Mouse (Mus musculus) urinary bladder, postnatal 14 days (tissue): ENCODE results near the gene Zbtb11.
A peak's percentile ranks its signal among the peaks of the same experiment; 100 is the strongest.
"Not testable (repeated sequence)": the region's sequence is repeated elsewhere in the genome, so short reads cannot be mapped to it uniquely, and the experiment has no call there.

Experiments used
- DNase-seq: peaks from one replicate; pipeline ENCODE4 v3.0.0; 2021; ENCODE audit warnings: low spot score

Gene Zbtb11

DNA sequence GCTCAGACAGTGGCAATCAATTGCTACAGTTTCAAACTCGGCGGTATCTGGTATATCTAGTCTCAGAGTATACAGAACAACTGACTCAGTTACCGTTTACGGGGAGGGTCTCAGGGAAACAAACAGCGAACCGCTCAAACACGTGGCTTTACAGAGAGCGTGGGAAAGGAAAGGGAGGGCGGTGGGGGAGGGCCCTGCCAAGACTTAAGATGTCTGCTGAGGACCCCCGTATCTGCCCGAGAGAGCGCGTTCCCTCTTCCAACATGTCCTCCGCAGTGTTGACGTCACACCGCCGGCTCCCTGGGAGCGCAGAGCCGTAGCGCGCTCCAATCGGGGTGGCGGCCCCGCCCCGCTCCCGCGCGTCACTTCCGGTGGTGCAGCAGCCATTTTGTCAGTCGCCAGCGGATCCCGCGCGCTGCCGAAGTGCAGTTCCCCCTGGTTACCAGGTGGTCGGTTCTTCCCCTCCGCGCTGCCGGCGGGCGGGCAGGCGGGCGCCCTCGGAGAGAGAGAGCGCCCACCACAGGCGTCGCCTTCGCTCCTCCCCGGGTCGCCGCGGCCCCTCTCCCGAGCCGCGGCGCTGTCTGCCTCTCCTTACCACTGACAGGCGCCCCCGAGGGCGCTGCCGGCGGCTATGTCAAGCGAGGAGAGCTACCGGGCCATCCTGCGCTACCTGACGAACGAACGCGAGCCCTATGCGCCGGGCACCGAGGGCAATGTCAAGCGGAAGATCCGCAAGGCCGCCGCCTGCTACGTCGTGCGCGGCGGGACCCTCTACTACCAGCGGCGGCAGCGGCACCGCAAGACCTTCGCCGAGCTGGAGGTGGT, at the start of gene Zbtb11:
Gene Zbtb11, plus strand, starts transcription at position 453 of the 825 bp plus-strand sequence.
- peak; percentile 100 for DNase-seq

DNA sequence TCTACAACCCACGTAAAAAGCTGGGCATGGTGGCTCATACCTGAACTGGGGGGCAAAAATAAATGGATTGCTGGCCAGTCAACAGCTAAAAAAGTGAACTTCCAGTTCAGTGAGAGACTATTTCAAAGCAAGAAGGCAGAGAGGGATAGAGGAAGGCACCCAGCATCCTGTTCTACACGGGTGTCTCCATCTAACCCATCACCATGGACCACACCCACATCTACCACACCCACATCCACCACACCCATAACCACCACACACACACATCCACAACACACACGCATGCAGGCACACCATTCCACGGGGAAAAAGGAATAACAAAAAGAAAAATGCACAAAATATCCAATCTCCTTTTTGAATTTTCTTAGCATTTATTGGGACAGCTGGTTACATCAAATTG, 49.7 kb upstream of the Zbtb11 start:
- DNase-seq: no peak

DNA sequence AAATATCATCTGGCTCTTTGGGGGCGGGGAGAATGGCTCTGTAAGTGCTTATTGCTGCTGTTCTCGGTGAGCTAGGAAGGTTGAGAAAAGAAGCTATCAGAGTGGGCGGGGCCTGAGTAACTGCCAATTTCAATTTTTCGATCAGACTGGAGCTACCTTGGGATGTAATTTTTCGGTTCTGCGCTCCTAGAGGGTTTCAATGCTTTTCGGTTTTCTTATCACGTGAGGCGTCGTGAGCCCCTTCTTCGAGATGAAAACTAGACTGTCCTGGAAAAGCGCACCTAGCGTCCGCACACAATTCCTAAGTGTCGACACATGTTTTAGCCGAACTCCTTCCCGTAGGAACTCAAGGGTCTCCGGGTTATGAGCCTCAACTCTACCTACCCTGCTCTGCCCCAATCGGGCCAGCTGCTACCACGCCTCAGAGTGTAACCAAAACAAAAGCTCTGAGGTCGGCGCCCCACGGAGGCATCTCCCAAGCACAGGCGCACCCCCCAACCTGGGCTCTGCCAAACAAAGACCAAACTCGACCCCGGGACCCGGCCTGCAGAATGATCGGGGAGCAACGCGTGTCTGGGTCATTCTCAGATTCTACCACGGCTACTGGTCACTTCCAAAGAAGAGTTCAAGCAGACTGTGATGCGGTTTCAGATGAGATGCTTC, 39.9 kb upstream of the Zbtb11 start:
- DNase-seq: peak; percentile 26

DNA sequence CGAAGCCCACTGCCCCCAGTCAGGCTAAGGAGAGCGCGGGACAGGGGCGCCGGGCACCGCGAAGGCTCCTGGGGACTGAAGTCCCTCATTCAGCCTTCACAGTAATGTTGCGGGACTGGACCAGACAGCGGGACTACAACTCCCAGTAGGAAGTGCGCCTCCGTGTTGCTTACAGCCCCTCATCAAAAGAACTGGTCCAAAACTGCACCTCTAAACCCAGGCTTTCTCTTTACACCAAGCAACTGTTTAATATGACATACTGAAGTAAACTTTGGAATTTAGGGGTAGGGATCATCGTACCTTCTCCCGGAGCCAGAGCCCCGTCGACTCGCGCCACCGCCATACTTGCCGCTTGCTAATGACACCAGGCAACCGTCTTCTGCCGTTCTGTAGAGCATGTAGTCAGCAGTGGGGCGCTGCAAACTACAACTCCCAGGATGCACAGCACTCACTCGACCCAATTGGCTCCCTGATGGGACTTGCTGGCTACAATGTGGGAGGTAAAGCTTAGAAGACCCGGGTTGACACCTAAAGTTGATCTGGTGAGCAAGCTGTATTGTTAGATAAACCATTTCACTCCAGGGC, 39.1 kb upstream of the Zbtb11 start, which contains the start of gene Cep97:
Gene Cep97, minus strand, starts transcription at position 403 of the 585 bp plus-strand sequence.
- DNase-seq: peak; percentile 88

DNA sequence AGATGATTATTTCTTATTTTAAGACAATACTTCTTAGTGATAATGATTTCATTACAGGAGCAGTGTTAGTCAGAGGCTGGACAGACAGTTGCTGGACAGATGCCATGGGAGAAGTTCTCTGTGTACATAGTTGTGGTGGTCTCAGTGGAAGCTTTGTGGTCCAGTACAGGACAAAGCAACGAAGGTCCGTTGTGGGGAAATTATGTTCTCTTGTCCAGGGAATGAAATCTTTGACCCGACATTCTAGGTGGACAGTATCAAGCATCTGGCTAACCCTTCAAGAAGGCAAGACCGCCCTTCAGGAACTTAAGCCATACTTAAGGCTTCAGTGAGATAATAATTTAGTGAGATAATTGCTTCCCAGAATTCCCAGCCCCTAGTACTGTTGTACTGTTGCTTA, 34.9 kb upstream of the Zbtb11 start:
- DNase-seq: no peak

DNA sequence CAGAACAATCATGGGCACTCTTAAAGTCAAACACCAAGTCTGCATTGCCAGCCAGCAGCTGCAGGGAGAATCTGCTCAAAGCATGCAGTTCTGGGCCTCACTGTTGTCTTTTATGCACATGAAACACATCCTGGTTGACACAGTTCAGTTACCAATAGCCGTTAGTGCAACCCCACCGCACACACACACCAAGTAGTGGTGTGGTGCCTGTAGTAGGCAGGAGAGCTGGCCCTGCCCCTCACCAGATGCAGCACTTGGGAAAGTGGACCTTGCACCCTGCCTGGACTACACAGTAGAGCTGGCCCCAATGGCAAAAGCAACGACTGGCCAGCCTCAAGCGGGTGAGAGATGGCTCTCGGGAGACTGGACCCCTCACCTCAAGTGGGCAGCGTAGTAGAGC, 34.0 kb upstream of the Zbtb11 start:
- DNase-seq: no peak

DNA sequence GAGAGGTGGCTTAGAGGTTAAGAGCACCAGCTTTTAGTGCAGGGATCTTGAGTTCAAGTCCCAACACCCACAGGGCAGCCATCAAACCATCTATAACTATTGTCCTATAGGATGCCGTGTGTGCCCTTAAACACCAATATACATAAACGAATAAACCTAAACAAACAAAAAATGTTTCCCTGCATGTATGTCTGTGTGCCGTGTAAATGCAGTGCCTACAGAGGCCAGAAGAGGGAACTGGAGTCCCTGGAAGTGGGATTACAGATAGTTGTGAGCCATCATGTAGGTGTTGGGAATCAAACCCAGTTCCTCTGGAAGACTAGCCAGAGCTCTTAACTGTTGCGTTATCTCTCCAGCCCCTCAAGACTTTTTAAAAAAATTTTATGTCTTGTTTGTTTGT, 32.9 kb upstream of the Zbtb11 start:
- no peak for DNase-seq

DNA sequence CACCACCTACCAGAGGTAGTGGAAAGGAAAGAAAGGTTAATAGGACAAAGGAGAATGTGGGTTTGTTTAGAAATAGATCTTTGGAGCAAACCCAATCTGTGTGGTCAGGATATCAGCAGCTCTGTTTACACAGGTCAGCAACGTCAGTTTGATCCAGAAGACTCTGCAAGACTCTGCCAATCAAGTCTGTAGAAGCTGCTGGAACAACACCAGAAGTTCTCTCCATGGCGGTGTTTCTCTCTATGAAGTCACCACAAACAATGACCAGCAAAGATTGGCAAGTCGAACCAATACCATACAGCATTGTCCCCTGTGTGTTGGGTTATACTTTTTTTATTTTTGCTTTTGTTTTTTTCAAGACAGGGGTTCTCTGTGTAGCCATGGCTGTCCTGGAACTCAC, 26.4 kb upstream of the Zbtb11 start:
- DNase-seq: no peak

DNA sequence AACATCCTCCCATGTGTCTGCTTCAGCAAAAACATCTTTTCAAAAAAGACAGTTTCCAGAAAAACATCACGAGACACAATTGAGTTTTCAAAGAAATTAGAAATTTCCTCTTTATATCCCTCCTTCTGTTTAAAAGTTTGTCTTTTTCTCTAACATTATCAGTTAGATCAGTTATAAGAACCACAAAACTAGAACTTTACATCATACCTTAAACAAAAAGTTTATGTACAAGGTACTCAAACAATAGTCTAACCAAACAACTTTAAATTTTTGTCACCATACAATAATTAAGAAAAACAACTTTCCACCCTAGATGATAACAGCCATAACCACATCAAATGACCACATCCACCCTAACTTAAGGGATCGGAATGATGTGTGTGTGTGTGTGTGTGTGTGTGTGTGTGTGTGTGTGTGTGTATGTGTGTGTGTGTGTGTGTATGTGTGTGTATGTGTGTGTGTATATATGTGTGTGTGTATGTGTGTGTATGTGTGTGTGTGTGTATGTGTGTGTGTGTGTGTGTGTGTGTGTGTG, 25.7 kb upstream of the Zbtb11 start:
- DNase-seq: not testable (repeated sequence)

DNA sequence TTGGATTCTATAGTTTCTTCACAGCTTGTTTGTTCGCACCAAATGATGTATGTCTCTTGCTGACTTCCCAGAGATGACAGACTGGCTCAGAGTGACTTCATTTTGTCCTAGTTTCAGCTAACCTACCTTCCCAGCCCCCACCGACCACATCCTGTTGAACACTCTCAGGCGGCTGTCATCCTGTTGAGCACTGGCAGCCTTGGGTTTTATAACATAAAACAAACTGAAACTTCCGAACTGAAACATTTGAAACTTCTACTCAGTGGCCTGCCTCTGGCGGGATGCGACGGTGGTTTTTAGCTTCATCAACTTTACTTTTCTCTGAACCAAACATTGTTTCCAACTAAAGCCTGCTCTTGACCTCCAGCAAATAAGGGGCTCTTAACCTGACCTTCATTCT, 24.7 kb upstream of the Zbtb11 start:
- DNase-seq: no peak

DNA sequence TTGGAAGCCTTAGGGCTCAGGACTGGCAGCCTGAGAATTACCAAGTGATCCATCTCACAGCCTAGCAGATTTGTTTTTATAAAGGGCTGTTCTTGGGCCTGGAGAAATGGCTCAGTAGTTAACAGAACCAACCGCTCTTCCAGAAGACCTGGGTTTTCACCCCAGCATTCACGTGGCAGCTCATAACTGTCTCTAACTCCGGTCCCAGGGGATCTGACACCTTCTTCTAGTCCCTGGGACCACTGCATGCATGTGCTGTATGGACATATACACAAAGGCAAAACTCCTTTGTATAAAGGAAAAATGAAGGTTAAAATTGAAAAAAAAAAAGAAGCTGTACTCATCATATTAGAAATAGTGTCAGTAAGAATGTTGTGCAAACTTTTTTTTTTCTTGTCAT, 23.2 kb upstream of the Zbtb11 start:
- no peak for DNase-seq

DNA sequence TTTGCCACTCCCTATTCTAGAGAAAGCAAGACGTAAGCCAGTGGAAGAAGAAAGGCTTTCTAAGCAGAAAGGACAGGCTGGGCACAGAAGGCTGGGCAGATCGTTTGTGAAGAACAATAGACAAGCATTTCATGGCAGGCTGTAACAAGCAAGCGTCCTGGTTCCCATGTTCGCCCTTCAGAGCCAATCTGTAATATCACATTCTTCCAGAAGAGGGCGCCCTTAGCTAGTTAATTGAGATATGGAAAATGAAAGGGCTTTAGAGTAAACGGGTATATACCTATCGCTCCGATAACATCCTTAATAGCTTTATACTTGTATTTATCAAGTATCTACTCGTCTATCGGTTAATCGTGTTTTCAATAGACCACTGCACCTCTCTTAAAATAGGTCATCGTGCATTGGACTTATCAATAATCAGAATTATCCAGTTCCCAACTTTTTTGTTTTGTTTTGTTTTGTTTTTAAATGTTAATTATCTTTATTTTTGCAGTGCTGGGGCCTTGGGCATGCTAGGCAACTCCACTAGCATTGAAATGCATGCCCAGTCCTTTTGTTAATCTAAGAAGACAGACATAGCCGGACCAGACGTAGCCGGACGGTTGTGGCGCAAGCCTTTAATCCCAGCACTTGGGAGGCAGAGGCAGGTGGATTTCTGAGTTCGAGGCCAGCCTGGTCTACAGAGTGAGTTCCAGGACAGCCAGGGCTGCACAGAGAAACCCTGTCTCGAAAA, 22.6 kb upstream of the Zbtb11 start:
- DNase-seq: peak; percentile 83

DNA sequence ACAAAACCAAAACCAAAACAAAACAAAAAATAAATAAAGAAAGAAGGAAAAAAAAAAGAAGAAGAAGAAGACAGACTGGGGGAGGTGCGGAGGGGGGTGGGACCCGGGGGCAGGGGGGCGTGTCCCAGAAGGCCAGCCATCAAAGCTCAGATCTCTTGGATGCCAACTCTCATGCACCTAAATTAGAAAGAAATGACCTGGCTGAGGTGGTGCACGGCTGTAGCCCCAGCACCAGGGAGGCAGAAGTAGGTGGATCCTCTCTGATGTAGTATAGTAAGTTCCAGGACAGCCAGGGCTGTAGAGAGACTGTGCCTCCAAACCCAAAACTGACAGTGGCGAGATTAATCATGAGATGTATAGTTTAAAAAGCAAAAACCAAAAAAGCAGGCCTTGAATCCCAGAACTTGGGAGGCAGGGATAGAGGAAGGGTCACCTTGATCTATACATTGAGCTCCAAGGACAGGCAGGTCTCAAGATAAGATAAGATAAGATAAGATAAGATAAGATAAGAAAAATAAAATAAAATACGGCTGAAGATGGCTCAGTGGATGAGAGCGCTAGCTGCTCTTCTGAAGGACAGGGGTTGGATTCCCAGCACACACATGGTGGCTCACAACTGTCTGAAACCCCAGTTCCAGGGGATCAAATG, 21.9 kb upstream of the Zbtb11 start:
- no peak for DNase-seq

DNA sequence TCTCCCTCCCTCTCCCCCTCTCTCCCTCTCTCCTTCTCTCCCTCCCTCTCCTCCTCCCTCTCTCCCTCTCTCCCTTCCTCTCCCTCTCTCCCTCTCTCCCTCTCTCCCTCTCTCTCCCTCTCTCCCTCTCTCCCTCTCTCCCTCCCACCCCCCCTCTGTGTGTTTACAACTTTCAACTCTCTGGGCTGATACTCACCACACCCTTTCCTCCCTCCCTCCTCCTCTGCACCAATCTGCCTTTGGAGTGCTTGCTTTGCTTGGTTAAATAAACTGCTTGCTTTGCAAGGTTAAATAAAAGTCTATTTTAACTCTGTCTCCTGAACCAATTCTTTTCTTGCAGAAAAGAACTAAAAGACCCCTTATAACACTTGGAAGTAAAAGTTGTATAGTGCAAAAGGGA, 20.9 kb upstream of the Zbtb11 start:
- DNase-seq: no peak

DNA sequence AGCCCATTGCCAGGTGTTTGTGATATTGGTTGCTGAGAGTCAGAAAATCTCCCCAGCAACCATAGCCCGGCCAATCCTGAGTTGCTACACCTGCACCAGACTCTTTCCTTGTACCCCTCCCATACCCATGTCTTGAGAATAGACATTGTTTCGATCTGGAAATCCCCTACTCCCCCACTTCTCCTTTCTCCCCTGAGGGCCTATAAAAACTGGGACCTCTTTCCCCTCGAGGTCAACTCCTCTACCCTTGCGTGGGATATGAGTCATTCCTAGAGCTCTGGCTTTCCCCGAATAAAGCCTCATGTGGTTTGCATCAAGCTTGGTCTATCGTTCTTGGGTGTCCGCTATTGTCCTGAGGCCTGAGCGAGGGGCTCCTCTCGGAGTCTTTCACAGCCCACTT, 19.5 kb upstream of the Zbtb11 start:
- DNase-seq: not testable (repeated sequence)

DNA sequence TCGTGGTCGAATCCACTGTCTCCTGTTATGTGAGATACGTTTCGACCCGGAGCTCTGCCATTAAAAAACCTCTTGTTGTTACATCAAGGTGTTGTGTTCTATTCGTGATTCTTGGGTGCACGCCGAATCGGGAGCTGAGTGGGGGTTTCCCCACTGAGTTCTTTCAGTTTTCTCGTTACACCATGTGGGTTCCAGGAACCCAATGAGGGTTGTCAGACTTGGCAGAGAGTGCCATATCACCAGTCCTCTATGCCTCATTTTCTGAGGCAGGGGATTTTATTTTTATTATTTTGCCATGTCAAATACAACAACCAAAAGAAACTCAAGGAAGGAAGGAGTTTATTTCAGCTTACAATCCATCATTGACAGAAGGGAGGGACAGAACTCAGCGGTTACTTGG, 10.6 kb upstream of the Zbtb11 start:
- not testable (repeated sequence) for DNase-seq

DNA sequence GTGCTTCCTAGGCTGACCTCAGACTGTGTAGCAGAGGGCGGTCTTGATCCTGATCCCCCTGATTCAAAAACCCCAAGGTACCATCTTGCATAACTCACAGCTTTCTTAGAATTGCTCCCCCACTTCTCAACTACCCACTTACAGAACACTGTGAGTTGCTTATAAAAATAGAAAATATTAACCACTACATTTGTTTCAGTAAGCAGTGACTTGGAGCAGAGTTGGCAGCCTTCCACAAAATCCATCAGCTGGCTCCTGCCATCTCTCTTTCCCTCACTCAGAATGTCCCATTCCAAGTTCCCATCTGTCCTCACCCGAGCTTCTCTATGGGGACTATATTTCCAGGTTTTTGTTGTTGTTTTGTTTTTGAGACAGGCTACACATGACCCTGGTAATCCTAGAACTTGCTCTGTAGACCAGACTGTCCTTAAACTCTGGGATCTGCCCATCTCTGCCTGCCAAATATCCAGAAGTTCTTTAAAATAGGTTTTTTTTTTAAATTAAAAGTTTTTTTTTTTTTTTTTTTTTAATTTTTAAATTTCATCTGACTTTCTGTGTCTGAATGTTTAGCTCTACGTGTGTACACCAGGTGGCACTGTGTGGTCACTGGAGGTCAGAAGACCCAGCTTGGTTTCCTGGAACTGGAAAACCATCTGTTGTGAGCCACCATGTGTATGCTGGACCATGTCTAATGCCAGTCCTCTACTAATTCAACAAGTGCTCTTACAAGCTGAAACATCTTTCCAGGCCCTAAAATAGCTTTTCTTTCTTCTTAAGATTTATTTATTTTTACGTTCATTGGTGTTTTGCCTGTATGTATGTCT, 9.3 kb upstream of the Zbtb11 start:
- peak; percentile 42 for DNase-seq

DNA sequence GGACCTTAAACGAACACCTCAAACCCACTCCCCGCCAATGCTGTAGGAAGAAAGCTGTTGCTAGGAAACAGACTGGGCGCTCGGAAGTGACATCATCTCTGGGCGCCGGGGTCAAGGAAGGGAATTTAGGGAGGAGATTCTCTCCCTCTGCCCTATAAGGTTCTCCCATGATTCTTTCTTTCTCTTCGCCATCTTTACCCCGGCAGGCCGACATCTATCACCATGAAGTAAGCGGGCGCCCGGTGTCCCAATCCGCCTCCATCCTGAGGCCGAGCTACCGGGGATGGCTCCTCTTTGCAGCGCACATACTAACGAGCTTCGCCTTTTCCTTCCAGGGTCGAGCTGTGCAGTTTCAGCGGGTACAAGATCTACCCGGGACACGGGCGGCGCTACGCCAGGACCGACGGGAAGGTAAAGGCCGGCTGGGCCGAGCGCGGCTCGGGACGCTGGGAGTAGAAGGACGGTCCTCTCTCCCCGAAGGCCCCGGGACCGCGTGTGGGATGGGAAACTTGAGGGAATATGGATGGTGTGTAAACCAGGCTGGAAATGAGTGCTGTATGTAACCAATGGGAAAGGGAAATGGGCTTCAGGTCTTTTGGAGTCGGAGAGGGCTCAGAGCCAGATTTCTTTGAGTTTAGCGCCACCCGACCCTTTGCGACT, 7.3 kb upstream of the Zbtb11 start, which contains the start of gene Rpl24:
Gene Rpl24, plus strand, starts transcription at position 64 of the 660 bp plus-strand sequence.
- DNase-seq: peak; percentile 95

DNA sequence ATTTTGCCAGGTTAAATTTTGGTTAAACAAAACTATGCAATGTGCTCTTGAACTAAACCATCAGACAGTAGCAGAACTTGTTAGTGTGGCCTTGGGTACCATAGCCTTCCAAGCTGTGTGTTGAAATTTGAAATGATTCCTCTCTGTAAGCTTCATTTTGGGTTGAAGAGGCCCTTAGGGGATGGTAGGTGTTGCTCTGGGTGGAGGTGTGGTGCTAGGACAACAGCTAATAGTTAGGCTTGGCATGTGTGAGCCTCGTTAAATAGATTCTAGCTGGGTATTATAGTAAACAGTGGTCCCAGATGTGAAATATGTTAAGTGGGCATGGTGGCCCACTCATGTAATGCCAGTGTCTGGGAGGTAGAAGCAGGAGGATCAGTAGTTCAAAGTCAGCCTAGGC, 6.5 kb upstream of the Zbtb11 start:
- DNase-seq: no peak

DNA sequence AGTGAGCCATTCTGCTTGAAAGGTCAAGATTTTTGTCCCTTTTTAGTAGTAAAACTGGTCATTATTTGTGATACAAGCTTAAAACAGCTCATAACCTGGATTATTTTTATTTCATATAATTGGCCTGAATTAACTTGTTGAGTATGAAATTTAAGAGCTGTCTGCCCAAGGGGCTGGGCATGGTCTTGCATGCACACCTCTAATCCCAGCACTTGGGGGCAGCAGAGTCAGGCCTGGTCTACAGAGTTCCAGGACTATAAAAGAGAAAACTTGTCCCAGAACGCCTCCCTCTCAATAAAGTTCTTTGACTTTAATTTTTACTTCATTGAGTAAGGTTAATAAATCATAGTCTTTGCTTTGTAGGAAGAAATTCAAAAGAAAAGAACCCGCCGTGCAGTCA, 4.5 kb upstream of the Zbtb11 start:
- DNase-seq: peak; percentile 40
